Mouse (Mus musculus) neutrophil, adult 5-6 weeks (primary cell): ENCODE results near the gene Rnase4. TPM values are rescaled to one million over a fixed set of nuclear protein-coding genes. Genes with fewer than 3 reads are reported as not detected.

Source experiments
- ATAC-seq: fragments of 151-379, 151-347 bp; 2 replicates; pipeline ENCODE4 v1.8.0; 2017; ENCODE audit warnings: mild to moderate bottlenecking, moderate TSS enrichment; ENCODE audit not compliant: insufficient number of reproducible peaks, poor library complexity, low FRiP score, severe bottlenecking; ENCODE audit errors: extremely low read depth
- total RNA-seq: library from RNA; stranded (forward); fragments of 200-1000 nt; gene quantifications from 2 replicates; pipeline ENCODE4 v1.2.3, GENCODE M21; 2017

Gene Rnase4
- total RNA-seq, 1 experiment from 2014 or later = 2.0 TPM

GRCm38 (mm10) chr14:51150206-51150831, 59.4 kb downstream of the Rnase4 start:
- ATAC-seq = no peak

GRCm38 (mm10) chr14:51152249-51152870, 61.5 kb downstream of the Rnase4 start:
- no peak for ATAC-seq

Other genes starting within 250 kb of the Rnase4 start
- 36.1 and 41.5 TPM in 2 replicates for gene Tep1, start 220.5 kb upstream of the Rnase4 start, total RNA-seq
- gene Klhl33, start 193.6 kb upstream of the Rnase4 start, total RNA-seq = not detected in 2 replicates
- 46.7 and 58.8 TPM in 2 replicates for gene Osgep, start 166.2 kb upstream of the Rnase4 start, total RNA-seq
- gene Apex1, start 166.1 kb upstream of the Rnase4 start, total RNA-seq = 12.3 and 23.3 TPM in 2 replicates
- gene Pip4p1, start 160.2 kb upstream of the Rnase4 start, total RNA-seq = 48.2 and 58.0 TPM in 2 replicates
- 53.4 and 69.2 TPM in 2 replicates for gene Pnp, start 160.0 kb upstream of the Rnase4 start, total RNA-seq
- not detected in 2 replicates for gene Gm49342, start 146.6 kb upstream of the Rnase4 start, total RNA-seq
- gene Pnp2, start 135.1 kb upstream of the Rnase4 start, total RNA-seq = 1.4 TPM in 1 of 2 replicates, not detected in the other
- gene Rnase10, start 83.3 kb upstream of the Rnase4 start, total RNA-seq = not detected in 2 replicates
- gene Rnase9, start 49.2 kb upstream of the Rnase4 start, total RNA-seq = not detected in 2 replicates
- gene Rnase11, start 40.9 kb upstream of the Rnase4 start, total RNA-seq = not detected in 2 replicates
- gene Rnase12, start 33.4 kb upstream of the Rnase4 start, total RNA-seq = 2.6 TPM in 1 of 2 replicates, not detected in the other
- not detected in 2 replicates for gene Olfr750, start 16.6 kb upstream of the Rnase4 start, total RNA-seq
- 2.2 and 2.3 TPM in 2 replicates for gene Ang, start 73 bp downstream of the Rnase4 start, total RNA-seq
- gene Eddm3b, start 23.3 kb downstream of the Rnase4 start, total RNA-seq = not detected in 2 replicates
- gene Rnase6, start 32.8 kb downstream of the Rnase4 start, total RNA-seq = 227 and 232 TPM in 2 replicates
- not detected in 2 replicates for gene Rnase1, start 55.7 kb downstream of the Rnase4 start, total RNA-seq
- not detected in 2 replicates for gene Rnase2b, start 71.2 kb downstream of the Rnase4 start, total RNA-seq
- not detected in 2 replicates for gene Ang2, start 108.1 kb downstream of the Rnase4 start, total RNA-seq
- not detected in 2 replicates for gene Ear14, start 112.3 kb downstream of the Rnase4 start, total RNA-seq
- gene Rnase2a, start 165.0 kb downstream of the Rnase4 start, total RNA-seq = not detected in 2 replicates